In genomic region chr11:100555583-100555982, GRCm38 (mm10) we compare ENCODE assay signal across 8 mouse cellular contexts. TPM values are rescaled to one million over a fixed set of nuclear protein-coding genes. Genes with fewer than 3 reads are reported as not detected.
A peak's percentile ranks its signal among the peaks of the same experiment; 100 is the strongest.
DNase-seq lines count a peak whose midpoint lies in the region; ATAC-seq and TF ChIP-seq lines count a peak whose summit lies in the region.

No protein-coding gene starts in this region.

- no peak overlapping the region for H3K4me3 ChIP-seq in hindbrain, postnatal 0 days (ENCODE audit: low read length)
- no peak overlapping the region for H3K4me3 ChIP-seq in left cerebral cortex, adult 2 months

- DNase-seq in ovary, adult 18-20 months (ENCODE audit: low spot score) = peak; percentile 58
- DNase-seq in ovary, postnatal 10 days (ENCODE audit: low spot score) = no peak
- DNase-seq in cerebellum, adult 9-10 months = peak; percentile 74
- DNase-seq in hindbrain, postnatal 0 days (ENCODE audit: low spot score) = peak; percentile 89
- peak; percentile 42 to 43 for DNase-seq in left cerebral cortex, adult 2 months (ENCODE audit: extremely low spot score in 1 of 2, low spot score in 2 of 2)
- DNase-seq in right cerebral cortex, postnatal 4 days = peak; percentile 39

- TF ChIP-seq CTCF in hindbrain, postnatal 0 days (IDR thresholded peaks at IDR 0.05; ENCODE audit: low read depth) = peak; percentile 82
- peak; percentile 68 for TF ChIP-seq CTCF in left cerebral cortex, adult 2 months (IDR thresholded peaks at IDR 0.05)

- H3K9ac ChIP-seq in hindbrain, postnatal 0 days (replicated peaks; ENCODE audit: low read length) = no peak overlapping the region

- intact Hi-C loops in left cerebral cortex, adult 2 months (cut with DNase I) = loop anchor here (5.0 kb wide), 1 partner anchor 43 kb away; no protein-coding TSS in a partner anchor

- 0 out of 2 replicates have a peak overlapping the region, but pooled peaks have one; percentile 11 for H3K4me2 ChIP-seq in hindbrain, postnatal 0 days (ENCODE audit: low read depth, low read length)

- H3K9me3 ChIP-seq in hindbrain, postnatal 0 days (ENCODE audit: low read length) = no peaks in the 10 kb centered on the region

- no peaks in the 10 kb centered on the region for H3K36me3 ChIP-seq in hindbrain, postnatal 0 days (ENCODE audit: insufficient read depth, low read length)

- H3K27ac ChIP-seq in hindbrain, postnatal 0 days = no peak overlapping the region
- no peak overlapping the region for H3K27ac ChIP-seq in left cerebral cortex, adult 2 months

- ATAC-seq in frontal cortex, adult (ENCODE audit: low TSS enrichment) = peak; percentile 87
- ATAC-seq in hindbrain, postnatal 0 days = peak; percentile 75
- ATAC-seq in megakaryocyte progenitor cell, adult 5-6 weeks (replicated peaks; ENCODE audit: poor library complexity) = peak; percentile 99

- no peaks in the 10 kb centered on the region for H3K27me3 ChIP-seq in hindbrain, postnatal 0 days (ENCODE audit: insufficient read depth, low read length)

- WGBS in hindbrain, postnatal 0 days = 17% methylated on average over 11 of the region's 11 CpGs

- no peaks in the 10 kb centered on the region for H3K4me1 ChIP-seq in hindbrain, postnatal 0 days (ENCODE audit: insufficient read depth, low read length)

RNA-seq across cellular contexts. Expression of gene Ttc25, which starts 10.2 kb away (rescaled TPM):
- total RNA-seq in hindbrain, postnatal 0 days (2014; rRNA removed) = 1.5 and 2.4 TPM in 2 replicates
- polyA plus RNA-seq in hindbrain, postnatal 0 days (2015; fragmentation: Nextera tagmentation; extraction: Ambion mirVana) = 1.8 and 2.0 TPM in 2 replicates
- 1 to 10 TPM; 1.0 to 1.4 TPM for total RNA-seq in left cerebral cortex, adult 2 months (2021)
- 0.05 TPM in 1 of 2 replicates, not detected in the other for total RNA-seq in megakaryocyte progenitor cell, adult 5-6 weeks (2015)
- 0.04 and 0.30 TPM in 2 replicates for total RNA-seq in megakaryocyte progenitor cell, adult 5-6 weeks (2017)

RNA-seq across cellular contexts. Expression of gene Cnp, which starts 19.1 kb away (rescaled TPM):
- total RNA-seq in hindbrain, postnatal 0 days (2014; rRNA removed) = 95.3 and 125 TPM in 2 replicates
- polyA plus RNA-seq in hindbrain, postnatal 0 days (2015; fragmentation: Nextera tagmentation; extraction: Ambion mirVana) = 121 and 146 TPM in 2 replicates
- 100 to 1,000 TPM; 117 to 121 TPM for total RNA-seq in left cerebral cortex, adult 2 months (2021)
- 6.9 and 8.2 TPM in 2 replicates for total RNA-seq in megakaryocyte progenitor cell, adult 5-6 weeks (2015)
- total RNA-seq in megakaryocyte progenitor cell, adult 5-6 weeks (2017) = 16.2 and 21.7 TPM in 2 replicates

RNA-seq across cellular contexts. Expression of gene Acly, which starts 27.8 kb away (rescaled TPM):
- total RNA-seq in hindbrain, postnatal 0 days (2014; rRNA removed) = 229 and 235 TPM in 2 replicates
- 130 and 135 TPM in 2 replicates for polyA plus RNA-seq in hindbrain, postnatal 0 days (2015; fragmentation: Nextera tagmentation; extraction: Ambion mirVana)
- total RNA-seq in left cerebral cortex, adult 2 months (2021) = 100 to 1,000 TPM; 119 to 131 TPM
- total RNA-seq in megakaryocyte progenitor cell, adult 5-6 weeks (2015) = 80.4 and 81.7 TPM in 2 replicates
- 89.1 and 101 TPM in 2 replicates for total RNA-seq in megakaryocyte progenitor cell, adult 5-6 weeks (2017)
